Mouse (Mus musculus) frontal cortex, adult (tissue): ENCODE data around the gene Ccnt1.

Experiments used
- ATAC-seq: cut with Nextera tagmentation; 2 replicates; pipeline ENCODE4 v1.9.2; 2017; ENCODE audit warnings: mild to moderate bottlenecking, moderate library complexity, mixed read lengths; ENCODE audit not compliant: low TSS enrichment

Ccnt1 gene

GRCm38 (mm10) chr15:98570873-98571538 lies at the start of gene Ccnt1, which contains the start of gene 4930415O20Rik:
TSS of gene Ccnt1 (minus strand) at chr15:98570923.
TSS of gene 4930415O20Rik (plus strand) at chr15:98571004.
- no peak for ATAC-seq

- peak; percentile 38; the same call in 1 of the 2 replicates for ATAC-seq
Observed at GRCm38 (mm10) chr15:98617176-98617537, 46.4 kb upstream of the Ccnt1 start.

- no peak for ATAC-seq
Observed at GRCm38 (mm10) chr15:98616362-98617175, 45.8 kb upstream of the Ccnt1 start.

GRCm38 (mm10) chr15:98615751-98616150 lies 45.0 kb upstream of the Ccnt1 start:
- ATAC-seq = no peak

- ATAC-seq = no peak
Observed at GRCm38 (mm10) chr15:98614971-98615370, 44.2 kb upstream of the Ccnt1 start.

- no peak for ATAC-seq
Observed at GRCm38 (mm10) chr15:98614551-98614950, 43.8 kb upstream of the Ccnt1 start.

GRCm38 (mm10) chr15:98612229-98612628 lies 41.5 kb upstream of the Ccnt1 start:
- no peak for ATAC-seq

GRCm38 (mm10) chr15:98610131-98610633 lies 39.5 kb upstream of the Ccnt1 start:
- ATAC-seq = no peak

GRCm38 (mm10) chr15:98609331-98610130 lies 38.8 kb upstream of the Ccnt1 start, which contains the start of gene Adcy6:
TSS of gene Adcy6 (minus strand) at chr15:98610076.
- peak; percentile 76 for ATAC-seq

GRCm38 (mm10) chr15:98608784-98609250 lies 38.1 kb upstream of the Ccnt1 start:
- 0 out of 2 replicates have a peak, but pooled peaks have one; percentile 17 for ATAC-seq

GRCm38 (mm10) chr15:98608058-98608783 lies 37.5 kb upstream of the Ccnt1 start:
- no peak for ATAC-seq

- ATAC-seq = no peak
Observed at GRCm38 (mm10) chr15:98607557-98607956, 36.8 kb upstream of the Ccnt1 start.

GRCm38 (mm10) chr15:98606739-98607138 lies 36.0 kb upstream of the Ccnt1 start:
- no peak for ATAC-seq

- no peak for ATAC-seq
Observed at GRCm38 (mm10) chr15:98606051-98606536, 35.4 kb upstream of the Ccnt1 start.

- no peak for ATAC-seq
Observed at GRCm38 (mm10) chr15:98604041-98604575, 33.4 kb upstream of the Ccnt1 start.

GRCm38 (mm10) chr15:98602921-98603458 lies 32.3 kb upstream of the Ccnt1 start:
- ATAC-seq = no peak

- peak; percentile 43; the same call in 1 of the 2 replicates for ATAC-seq
Observed at GRCm38 (mm10) chr15:98602191-98602881, 31.6 kb upstream of the Ccnt1 start.

- no peak for ATAC-seq
Observed at GRCm38 (mm10) chr15:98601832-98602190, 31.1 kb upstream of the Ccnt1 start.

- peak; percentile 34; the same call in 1 of the 2 replicates for ATAC-seq
Observed at GRCm38 (mm10) chr15:98600036-98600709, 29.4 kb upstream of the Ccnt1 start.
